Mouse (Mus musculus) E14TG2a.4 (cell line): ENCODE data around the gene Lrrc4c.

Source experiments
- CTCF ChIP-seq: conservative IDR thresholded peaks from 2 replicates; pipeline ENCODE4 v1.5.1; 2014; ENCODE audit warnings: low read length
- NANOG ChIP-seq: IDR thresholded peaks from 2 replicates; pipeline ENCODE4 v1.6.1; 2014; ENCODE audit warnings: borderline replicate concordance, low read length, mixed read lengths
- POU5F1 ChIP-seq: IDR thresholded peaks from 2 replicates; pipeline ENCODE4 v1.6.1; 2014; ENCODE audit warnings: low read length, borderline replicate concordance

DNA sequence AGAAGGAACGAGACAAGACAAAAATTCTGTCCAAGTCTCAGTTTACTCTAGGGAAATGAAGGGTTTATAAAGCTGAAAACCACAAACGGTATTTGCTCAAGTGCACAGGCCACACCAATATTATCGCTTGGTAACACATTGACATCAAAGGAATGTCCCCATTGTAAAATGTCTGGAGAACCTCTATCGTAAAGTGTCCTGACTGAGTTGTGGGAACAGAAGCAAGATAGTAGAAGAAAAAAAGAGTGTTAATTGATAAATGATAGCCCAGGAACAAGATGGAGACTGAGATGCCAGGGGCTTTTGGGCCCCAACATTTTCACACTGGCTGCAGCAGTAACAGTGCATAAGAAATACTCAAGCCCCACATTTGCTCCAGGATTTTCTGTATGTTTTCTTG is 1212.7 kb downstream of the Lrrc4c start:
- no peak for TF ChIP-seq CTCF
- TF ChIP-seq NANOG = no peak
- TF ChIP-seq POU5F1 = no peak
